Mouse (Mus musculus) intestine, postnatal 0 days (tissue): ENCODE measurements at regions not wholly inside any gene's neighbourhood (a gene's known extent, or its start where the extent isn't known, plus 50 kb on each side); places are given as distances from the start of the nearest gene placed in this dataset.
"Not testable (repeated sequence)": the region's sequence is repeated elsewhere in the genome, so short reads cannot be mapped to it uniquely, and the experiment has no call there.

ENCODE experiments used
- ATAC-seq: fragments of 200-750 bp; cut with Nextera tagmentation; 2 replicates; pipeline ENCODE4 v1.8.0; 2017; ENCODE audit warnings: mild to moderate bottlenecking, moderate TSS enrichment, moderate library complexity
- H3K27ac ChIP-seq: fragments of 300-500 bp; sonication (generic); 2 replicates; pipeline ENCODE4 v1.5.1; 2014; ENCODE audit warnings: mild to moderate bottlenecking, low read depth, low read length, moderate library complexity
- H3K27me3 ChIP-seq: fragments of 300-500 bp; sonication (generic); replicated peaks from 2 replicates; pipeline ENCODE4 v1.6.1; 2014; ENCODE audit warnings: low read length, mixed read lengths; ENCODE audit not compliant: control insufficient read depth, insufficient read depth
- H3K36me3 ChIP-seq: fragments of 300-500 bp; sonication (generic); 2 replicates; pipeline ENCODE4 v1.6.1; 2014; ENCODE audit warnings: mild to moderate bottlenecking, moderate library complexity; ENCODE audit not compliant: control insufficient read depth, insufficient read depth
- H3K4me1 ChIP-seq: fragments of 300-500 bp; sonication (generic); replicated peaks from 2 replicates; pipeline ENCODE4 v1.6.1; 2014; ENCODE audit warnings: antibody characterized with exemption, low read length, mixed read lengths; ENCODE audit not compliant: control insufficient read depth, insufficient read depth
- H3K4me2 ChIP-seq: fragments of 300-500 bp; sonication (generic); replicated peaks from 2 replicates; pipeline ENCODE4 v1.6.1; 2014; ENCODE audit warnings: low read depth, mild to moderate bottlenecking, moderate library complexity
- H3K4me3 ChIP-seq: fragments of 300-500 bp; sonication (generic); 2 replicates; pipeline ENCODE4 v1.5.1; 2014; ENCODE audit warnings: low read depth, low read length
- H3K9ac ChIP-seq: fragments of 300-500 bp; sonication (generic); 2 replicates; pipeline ENCODE4 v1.6.1; 2014; ENCODE audit warnings: mild to moderate bottlenecking, low read depth, low read length
- H3K9me3 ChIP-seq: fragments of 300-500 bp; sonication (generic); 2 replicates; pipeline ENCODE4 v1.6.1; 2016; ENCODE audit warnings: mixed run types; ENCODE audit not compliant: control insufficient read depth
- CTCF ChIP-seq: sonication (generic); IDR thresholded peaks from 2 replicates; pipeline ENCODE4 v1.5.1; 2016; ENCODE audit warnings: low read depth, mild to moderate bottlenecking, control low read depth, antibody characterized with exemption, moderate library complexity
- WGBS: fragments of 180-500 bp; shearing (Covaris S2); extraction: QIAGEN DNeasy Blood & Tissue Kit; methylation state at CpG from one replicate; pipeline ENCODE4 v1.1.7; 2014; 5-methylcytosine and 5-hydroxymethylcytosine counted together

DNA sequence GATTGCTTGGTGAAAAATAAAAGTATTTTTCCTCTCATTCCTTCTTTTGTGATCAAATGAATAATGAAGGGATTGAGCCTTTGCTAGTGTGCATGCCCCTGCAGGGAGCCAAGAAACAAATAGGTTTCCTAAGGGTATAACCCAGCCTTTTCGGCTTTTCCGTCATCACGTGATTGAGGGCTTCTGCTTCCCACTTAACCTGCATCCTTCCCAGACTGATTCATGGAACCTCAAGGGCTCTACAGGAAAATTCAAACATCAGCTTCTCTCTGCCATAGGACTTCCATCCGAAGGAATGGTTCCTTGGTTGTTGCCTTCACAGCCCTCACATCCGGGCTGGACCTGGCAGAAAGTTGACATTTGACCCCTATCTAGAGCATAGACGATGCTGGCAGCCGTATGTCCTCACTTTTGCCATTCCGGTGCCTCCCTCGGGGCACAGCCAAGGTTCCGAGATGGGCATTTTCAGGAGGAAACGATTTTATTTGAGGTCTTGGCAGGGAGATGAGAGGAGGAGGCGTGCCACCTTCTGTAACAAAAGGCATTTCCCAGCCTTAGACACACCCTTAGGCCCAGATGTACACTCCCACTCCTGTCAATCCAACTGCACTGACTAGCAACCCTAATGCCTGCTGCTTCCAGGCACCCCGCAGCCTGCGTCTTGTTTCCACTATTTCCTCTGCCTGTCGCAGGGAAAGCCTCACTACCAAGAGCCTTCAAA, 112.2 kb upstream of the Adgrf1 start:
- no peaks in the 10 kb centered on the region for H3K36me3 ChIP-seq
- no peak overlapping the region for H3K4me3 ChIP-seq
- no peaks in the 10 kb centered on the region for H3K4me1 ChIP-seq
- no peak overlapping the region for H3K9ac ChIP-seq
- ATAC-seq, result peak; percentile 69; the same call in 1 of the 2 replicates
- H3K27ac ChIP-seq, result no peak overlapping the region
- TF ChIP-seq CTCF, result no peak
- no peaks in the 10 kb centered on the region for H3K9me3 ChIP-seq
- WGBS, result 34% methylated on average over 15 of the region's 15 CpGs
- peak overlapping the region; percentile 28 for H3K4me2 ChIP-seq
- no peaks in the 10 kb centered on the region for H3K27me3 ChIP-seq

DNA sequence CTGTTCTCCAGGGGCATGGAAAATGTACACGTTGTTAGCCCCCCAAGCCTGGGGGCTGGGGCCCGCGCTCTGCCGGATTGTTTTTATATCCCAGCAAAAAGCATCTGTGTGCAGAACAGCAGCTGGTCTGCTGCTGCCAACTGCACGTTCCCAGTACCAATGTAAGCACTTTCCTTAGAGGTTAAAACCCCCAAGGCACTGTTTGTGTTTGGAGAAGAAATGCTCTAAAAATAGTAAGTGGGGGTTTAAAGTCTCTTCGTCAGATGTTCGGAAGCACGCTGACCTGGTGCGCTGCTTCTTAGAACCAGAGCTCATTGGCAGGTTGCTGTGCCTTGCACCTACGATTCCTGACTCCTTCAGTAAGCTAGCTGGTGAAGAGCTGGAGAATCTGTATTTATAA, 111.4 kb upstream of the Adgrf1 start:
- Histone ChIP-seq H3K9me3 (no peaks in the 10 kb centered on the region), H3K4me3 (no peak overlapping the region), H3K9ac (no peak overlapping the region), H3K27me3 (no peaks in the 10 kb centered on the region), H3K4me2 (peak overlapping the region; percentile 28; the same call in 1 of the 2 replicates), H3K4me1 (no peaks in the 10 kb centered on the region), H3K27ac (no peak overlapping the region), H3K36me3 (no peaks in the 10 kb centered on the region)
- ATAC-seq, result no peak
- no peak for TF ChIP-seq CTCF
- 48% methylated on average over 10 of the region's 10 CpGs for WGBS

DNA sequence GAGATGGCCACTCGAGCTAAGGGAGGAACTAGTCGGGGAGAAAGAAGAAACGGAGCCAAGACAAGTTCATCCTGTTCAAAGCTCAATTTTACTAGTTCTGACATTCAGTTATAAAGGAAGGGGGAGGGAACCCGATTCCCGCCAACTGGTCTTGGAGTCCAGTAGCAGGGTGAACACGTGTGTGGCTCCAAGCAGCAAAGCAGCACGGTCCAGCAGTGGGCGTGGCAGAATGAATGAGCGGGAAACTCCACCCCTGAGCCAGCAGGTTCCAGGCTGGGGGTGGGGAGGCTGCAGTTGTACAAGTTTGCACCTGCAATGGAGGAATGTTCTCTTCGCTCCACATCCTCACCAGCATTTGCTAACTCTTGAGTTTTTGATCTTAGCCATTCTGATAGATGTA, 108.8 kb upstream of the Adgrf1 start:
- not testable (repeated sequence) for H3K9ac ChIP-seq, H3K4me2 ChIP-seq, H3K4me1 ChIP-seq, H3K4me3 ChIP-seq, H3K27me3 ChIP-seq, H3K9me3 ChIP-seq, H3K27ac ChIP-seq, H3K36me3 ChIP-seq, ATAC-seq
- 60% methylated on average over 8 of the region's 10 CpGs for WGBS

DNA sequence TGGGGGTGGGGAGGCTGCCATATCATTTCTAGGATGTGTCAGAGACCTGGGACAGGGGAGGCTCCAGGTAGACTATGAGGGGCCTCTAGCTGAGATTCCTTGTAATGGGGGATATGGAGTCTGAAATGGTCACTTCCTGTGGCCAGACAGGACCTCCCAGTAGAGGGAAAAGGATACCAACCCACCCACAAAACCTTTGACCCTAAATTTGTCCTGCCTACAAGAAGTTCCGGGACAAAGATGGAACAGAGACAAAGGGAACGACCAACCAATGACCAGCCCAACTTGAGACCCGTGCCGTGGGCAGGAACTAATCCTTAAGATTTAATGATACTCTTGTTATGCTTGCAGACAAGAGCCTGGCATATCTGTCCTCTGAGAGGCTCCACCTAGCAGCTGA, 107.0 kb upstream of the Adgrf1 start:
- no peak overlapping the region for H3K9ac ChIP-seq
- no peak overlapping the region for H3K27ac ChIP-seq
- H3K4me2 ChIP-seq, result no peak overlapping the region
- H3K9me3 ChIP-seq, result no peaks in the 10 kb centered on the region
- WGBS, result 92% methylated on average over 4 of the region's 4 CpGs
- ATAC-seq, result no peak
- no peaks in the 10 kb centered on the region for H3K4me1 ChIP-seq
- H3K36me3 ChIP-seq, result no peaks in the 10 kb centered on the region
- no peak for TF ChIP-seq CTCF
- no peaks in the 10 kb centered on the region for H3K27me3 ChIP-seq
- H3K4me3 ChIP-seq, result no peak overlapping the region

DNA sequence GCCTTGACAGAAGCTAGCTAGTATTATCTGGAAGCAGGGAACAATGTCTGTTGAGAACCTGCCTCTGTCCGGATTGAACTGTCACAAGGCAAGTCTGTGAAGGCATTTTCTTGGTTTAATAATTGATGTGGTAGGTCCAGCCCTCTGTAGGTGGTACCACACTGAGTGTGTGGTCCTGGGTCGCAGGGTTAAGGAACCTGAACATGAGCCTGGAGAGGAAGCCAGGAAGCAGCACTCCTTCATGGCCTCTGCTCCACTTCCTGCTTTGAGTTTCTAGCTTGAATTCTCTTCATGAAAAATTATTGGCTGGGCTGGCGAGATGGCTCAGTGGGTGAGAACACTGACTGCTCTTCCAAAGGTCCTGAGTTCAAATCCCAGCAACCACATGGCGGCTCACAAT, 104.0 kb upstream of the Adgrf1 start:
- Histone ChIP-seq H3K27ac (no peak overlapping the region), H3K4me1 (no peaks in the 10 kb centered on the region), H3K9me3 (no peaks in the 10 kb centered on the region), H3K4me2 (no peak overlapping the region), H3K4me3 (no peak overlapping the region), H3K9ac (no peak overlapping the region), H3K36me3 (no peaks in the 10 kb centered on the region), H3K27me3 (no peaks in the 10 kb centered on the region)
- ATAC-seq, result no peak
- WGBS, result 62% methylated on average over 4 of the region's 4 CpGs
- TF ChIP-seq CTCF, result no peak

DNA sequence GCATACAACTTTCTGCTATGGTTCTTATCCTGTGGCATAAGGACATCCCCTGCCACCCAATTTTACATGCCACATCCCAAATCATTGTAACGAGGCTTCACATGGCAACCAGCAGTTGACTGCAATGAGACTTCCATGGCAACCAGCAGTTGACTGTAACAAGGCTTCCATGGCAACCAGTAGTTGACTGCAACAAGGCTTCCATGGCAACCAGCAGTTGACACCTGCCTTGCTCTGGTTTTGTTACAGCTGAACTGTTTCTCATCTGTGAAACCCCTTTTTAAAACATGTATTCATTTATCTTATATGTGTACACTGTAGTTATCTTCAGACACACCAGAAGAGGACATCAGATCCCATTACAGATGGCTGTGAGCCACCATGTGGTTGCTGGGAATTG, 100.7 kb upstream of the Adgrf1 start:
- ATAC-seq, result no peak
- H3K4me2 ChIP-seq, result no peak overlapping the region
- H3K4me3 ChIP-seq, result no peak overlapping the region
- no peaks in the 10 kb centered on the region for H3K27me3 ChIP-seq
- H3K4me1 ChIP-seq, result no peaks in the 10 kb centered on the region
- no peak overlapping the region for H3K9ac ChIP-seq
- no peaks in the 10 kb centered on the region for H3K9me3 ChIP-seq
- H3K36me3 ChIP-seq, result no peaks in the 10 kb centered on the region
- WGBS, result 86% methylated on average over 1 of the region's 1 CpGs
- no peak overlapping the region for H3K27ac ChIP-seq
- TF ChIP-seq CTCF, result no peak
